In the genomic region with DNA sequence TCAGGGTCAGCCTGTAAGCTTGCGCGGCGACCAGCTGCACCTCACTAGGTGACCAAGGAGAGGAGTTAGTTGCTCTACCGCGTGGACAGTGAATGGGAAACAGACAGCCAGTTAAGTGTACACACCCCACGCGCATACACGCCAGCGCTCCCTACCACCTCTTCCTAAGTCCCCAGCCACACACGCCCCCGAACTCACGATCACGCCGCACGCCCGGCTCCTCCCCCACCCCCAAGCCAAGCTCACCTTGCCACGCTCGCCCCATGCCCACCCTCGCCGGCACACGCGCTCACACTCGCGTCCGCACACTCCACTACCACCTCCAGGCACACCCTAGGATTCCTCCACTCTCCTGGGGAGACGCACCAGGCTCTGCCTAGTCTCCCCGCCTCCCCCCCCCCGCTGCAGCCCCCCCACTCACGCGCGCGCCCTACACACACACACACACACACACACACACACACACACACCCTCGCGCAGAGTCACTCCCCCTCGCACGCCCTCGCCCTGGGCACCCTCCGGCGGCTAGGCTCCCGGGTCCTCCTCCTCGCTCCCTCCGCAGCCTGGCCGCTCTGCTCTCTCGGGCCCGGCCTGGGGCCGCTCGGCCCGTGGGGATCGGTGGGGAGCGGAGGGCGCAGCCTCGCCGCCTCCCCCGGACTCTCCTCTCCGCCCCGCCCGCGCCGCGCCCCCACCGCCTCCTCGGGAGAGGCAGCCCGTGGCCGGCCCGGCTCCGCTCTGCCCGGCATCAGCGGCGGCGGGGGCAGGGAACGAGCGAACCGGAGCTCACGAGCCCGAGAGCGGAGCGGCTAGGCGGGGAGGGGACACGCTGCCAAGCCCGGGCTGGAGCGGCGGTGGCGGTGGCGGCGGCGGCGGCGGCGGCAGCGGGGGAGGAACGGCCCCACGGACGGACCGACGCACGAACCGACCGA, we compare ENCODE assay signal across 8 mouse cellular contexts. TPM values are rescaled to one million over a fixed set of nuclear protein-coding genes. Genes with fewer than 3 reads are reported as not detected.
DNase-seq lines count a peak whose midpoint lies in the region; ATAC-seq lines count a peak whose summit lies in the region.

A gene (plus strand): TSS at position 704 of the 929 bp plus-strand sequence.

- H3K9me3 ChIP-seq in limb, embryonic 11.5 days (ENCODE audit: control insufficient read depth, low read length), result no peaks in the 10 kb centered on the region
- H3K9me3 ChIP-seq in midbrain, embryonic 11.5 days (ENCODE audit: control insufficient read depth, low read length), result no peaks in the 10 kb centered on the region
- H3K9me3 ChIP-seq in stomach, embryonic 15.5 days, result no peaks in the 10 kb centered on the region

- under 1% methylated on average over 70 of the region's 98 CpGs for WGBS in limb, embryonic 11.5 days
- 1% methylated on average over 66 of the region's 98 CpGs for WGBS in midbrain, embryonic 11.5 days
- WGBS in stomach, embryonic 15.5 days, result 1% methylated on average over 57 of the region's 98 CpGs

- DNase-seq in adrenal gland, postnatal 10 days, result peak; percentile 63
- DNase-seq in cerebellum, postnatal 25 days, result peak; percentile 62 to 83
- DNase-seq in gonadal fat pad, adult 2 months (ENCODE audit: low read depth), result no peak
- peak; percentile 11 for DNase-seq in kidney, adult 11 months
- DNase-seq in limb, embryonic 11.5 days (ENCODE audit: low spot score), result peak; percentile 54
- peak; percentile 95 for DNase-seq in midbrain, embryonic 11.5 days (ENCODE audit: low spot score, missing footprints)

- H3K27ac ChIP-seq in limb, embryonic 11.5 days (replicated peaks; ENCODE audit: low read depth, low read length), result no peak within 1 kb of the TSS
- peak within 1 kb of the TSS; percentile 25; the same call in 1 of the 2 replicates for H3K27ac ChIP-seq in midbrain, embryonic 11.5 days (ENCODE audit: low read depth, low read length)
- H3K27ac ChIP-seq in stomach, embryonic 15.5 days, result peak within 1 kb of the TSS; percentile 83

- peak within 1 kb of the TSS; percentile 43 for H3K9ac ChIP-seq in limb, embryonic 11.5 days (ENCODE audit: low read length)
- peak within 1 kb of the TSS; percentile 80 for H3K9ac ChIP-seq in midbrain, embryonic 11.5 days (ENCODE audit: low read length)
- peak within 1 kb of the TSS; percentile 58 for H3K9ac ChIP-seq in stomach, embryonic 15.5 days

- no peaks in the 10 kb centered on the region for H3K36me3 ChIP-seq in limb, embryonic 11.5 days (ENCODE audit: control insufficient read depth, insufficient read depth, low read length)
- no peaks in the 10 kb centered on the region for H3K36me3 ChIP-seq in midbrain, embryonic 11.5 days (ENCODE audit: control insufficient read depth, insufficient read depth, low read length)
- H3K36me3 ChIP-seq in stomach, embryonic 15.5 days, result no peaks in the 10 kb centered on the region

- H3K4me2 ChIP-seq in limb, embryonic 11.5 days (ENCODE audit: low read depth, severe bottlenecking), result peak within 1 kb of the TSS; percentile 100
- peak within 1 kb of the TSS; percentile 91 for H3K4me2 ChIP-seq in midbrain, embryonic 11.5 days
- H3K4me2 ChIP-seq in stomach, embryonic 15.5 days, result peak within 1 kb of the TSS; percentile 98

- peaks cover 3% of the 10 kb centered on the region; the same call in 1 of the 2 replicates for H3K4me1 ChIP-seq in limb, embryonic 11.5 days (ENCODE audit: control insufficient read depth, insufficient read depth, low read length)
- H3K4me1 ChIP-seq in midbrain, embryonic 11.5 days (ENCODE audit: control insufficient read depth, insufficient read depth, low read length), result peaks cover 22% of the 10 kb centered on the region
- peaks cover 14% of the 10 kb centered on the region for H3K4me1 ChIP-seq in stomach, embryonic 15.5 days

- peak; percentile 55; the same call in 1 of the 2 replicates for ATAC-seq in limb, embryonic 11.5 days (ENCODE audit: insufficient number of reproducible peaks, low FRiP score, low TSS enrichment, low read depth)
- peak; percentile 83 for ATAC-seq in midbrain, embryonic 11.5 days (ENCODE audit: low FRiP score)
- ATAC-seq in stomach, embryonic 15.5 days (ENCODE audit: insufficient read depth, low FRiP score, low read depth), result peak; percentile 46
- no peak for ATAC-seq in erythroid progenitor cell, adult 5-6 weeks (replicated peaks; ENCODE audit: low FRiP score, poor library complexity, severe bottlenecking)

- H3K27me3 ChIP-seq in limb, embryonic 11.5 days (ENCODE audit: control insufficient read depth, insufficient read depth, low read length), result peaks cover 45% of the 10 kb centered on the region
- H3K27me3 ChIP-seq in midbrain, embryonic 11.5 days (ENCODE audit: control insufficient read depth, insufficient read depth, low read length), result peaks cover 23% of the 10 kb centered on the region
- H3K27me3 ChIP-seq in stomach, embryonic 15.5 days (replicated peaks), result peaks cover 19% of the 10 kb centered on the region

- H3K4me3 ChIP-seq in limb, embryonic 11.5 days (ENCODE audit: low read depth, low read length), result peak within 1 kb of the TSS; percentile 52
- H3K4me3 ChIP-seq in midbrain, embryonic 11.5 days (ENCODE audit: low read depth, low read length), result peak within 1 kb of the TSS; percentile 66
- peak within 1 kb of the TSS; percentile 63 for H3K4me3 ChIP-seq in stomach, embryonic 15.5 days (replicated peaks)

RNA-seq across cellular contexts. Expression of the gene that starts here (rescaled TPM):
- total RNA-seq in adrenal gland, postnatal 10 days (2021), result 1 to 10 TPM; 5.1 to 5.8 TPM
- polyA plus RNA-seq in gonadal fat pad, adult 2 months (2012; rRNA removed), result 15.5 and 18.0 TPM in 2 replicates
- polyA plus RNA-seq in limb, embryonic 11.5 days (2014; fragmentation: Nextera tagmentation; extraction: Ambion mirVana), result 0.07 and 0.12 TPM in 2 replicates
- 2.4 TPM in 2 replicates for polyA plus RNA-seq in midbrain, embryonic 11.5 days (2014; fragmentation: Nextera tagmentation; extraction: Ambion mirVana)
- polyA plus RNA-seq in stomach, embryonic 15.5 days (2015; fragmentation: Nextera tagmentation; extraction: Ambion mirVana), result 6.2 and 6.8 TPM in 2 replicates
- not detected in 2 replicates for total RNA-seq in erythroid progenitor cell, adult 5-6 weeks (2015; ENCODE audit: low replicate concordance)
- not detected in 2 replicates for total RNA-seq in erythroid progenitor cell, adult 5-6 weeks (2017; ENCODE audit: low replicate concordance)

Comparison
In these comparisons a context has a peak if more than half of its experiments do, and no peak if none do; other contexts are left out.
1. RNA of the gene that starts here (total RNA-seq): 5.1 to 5.8 TPM in adrenal gland, postnatal 10 days; not detected in erythroid progenitor cell, adult 5-6 weeks; every median in the first group is over 4 times any median in the second.
2. Peak in DNase-seq, ATAC-seq, H3K4me3 ChIP-seq, H3K9ac ChIP-seq and H3K4me2 ChIP-seq in limb, embryonic 11.5 days; RNA of the gene not detected or under 1 TPM.
3. Peak in every context shown above with its lines, with median percentiles within 50 percentile points of each other: H3K4me2 ChIP-seq, H3K4me3 ChIP-seq and H3K9ac ChIP-seq.